Mouse (Mus musculus) lung, embryonic 16.5 days (tissue): ENCODE measurements around the gene Kcnip4. TPM values are rescaled to one million over a fixed set of nuclear protein-coding genes. Genes with fewer than 3 reads are reported as not detected.

Source experiments
- ATAC-seq: fragments of 200-750 bp; cut with Nextera tagmentation; 2 replicates; pipeline ENCODE4 v1.8.0; 2017; ENCODE audit warnings: low read depth, mild to moderate bottlenecking, moderate library complexity
- H3K27ac ChIP-seq: fragments of 300-500 bp; sonication (generic); 2 replicates; pipeline ENCODE4 v1.5.1; 2014; ENCODE audit warnings: mild to moderate bottlenecking, control low read depth, low read length
- H3K27me3 ChIP-seq: fragments of 300-500 bp; sonication (generic); 2 replicates; pipeline ENCODE4 v1.6.1; 2014; ENCODE audit warnings: low read depth, low read length, mixed read lengths; ENCODE audit not compliant: control insufficient read depth, insufficient read depth
- H3K36me3 ChIP-seq: fragments of 300-500 bp; sonication (generic); 2 replicates; pipeline ENCODE4 v1.6.1; 2014; ENCODE audit warnings: low read length; ENCODE audit not compliant: control insufficient read depth, insufficient read depth
- H3K4me1 ChIP-seq: fragments of 300-500 bp; sonication (generic); replicated peaks from 2 replicates; pipeline ENCODE4 v1.6.1; 2014; ENCODE audit warnings: low read length, mixed read lengths; ENCODE audit not compliant: control insufficient read depth, insufficient read depth
- H3K4me2 ChIP-seq: fragments of 300-500 bp; sonication (generic); 2 replicates; pipeline ENCODE4 v1.6.1; 2014; ENCODE audit warnings: low read depth, low read length, control low read depth
- H3K4me3 ChIP-seq: fragments of 300-500 bp; sonication (generic); 2 replicates; pipeline ENCODE4 v1.5.1; 2014; ENCODE audit warnings: mild to moderate bottlenecking, low read length, control low read depth
- H3K9ac ChIP-seq: fragments of 300-500 bp; sonication (generic); 2 replicates; pipeline ENCODE4 v1.6.1; 2014; ENCODE audit warnings: low read length, control low read depth
- H3K9me3 ChIP-seq: fragments of 300-500 bp; sonication (generic); 2 replicates; pipeline ENCODE4 v1.6.1; 2016; ENCODE audit warnings: low read length; ENCODE audit not compliant: control insufficient read depth
- WGBS: fragments of 180-500 bp; shearing (Covaris S2); extraction: QIAGEN DNeasy Blood & Tissue Kit; methylation state at CpG from one replicate; pipeline ENCODE4 v1.1.7; 2014; 5-methylcytosine and 5-hydroxymethylcytosine counted together
- polyA plus RNA-seq: library from polyadenylated mRNA; unstranded; fragments of >200 nt; fragmentation: Nextera tagmentation; extraction: Ambion mirVana; gene quantifications from 2 replicates; pipeline ENCODE4 v1.2.1, GENCODE M21; 2015

The Kcnip4 gene
- polyA plus RNA-seq, 1 experiment from 2014 or later, result 1.1 TPM

DNA sequence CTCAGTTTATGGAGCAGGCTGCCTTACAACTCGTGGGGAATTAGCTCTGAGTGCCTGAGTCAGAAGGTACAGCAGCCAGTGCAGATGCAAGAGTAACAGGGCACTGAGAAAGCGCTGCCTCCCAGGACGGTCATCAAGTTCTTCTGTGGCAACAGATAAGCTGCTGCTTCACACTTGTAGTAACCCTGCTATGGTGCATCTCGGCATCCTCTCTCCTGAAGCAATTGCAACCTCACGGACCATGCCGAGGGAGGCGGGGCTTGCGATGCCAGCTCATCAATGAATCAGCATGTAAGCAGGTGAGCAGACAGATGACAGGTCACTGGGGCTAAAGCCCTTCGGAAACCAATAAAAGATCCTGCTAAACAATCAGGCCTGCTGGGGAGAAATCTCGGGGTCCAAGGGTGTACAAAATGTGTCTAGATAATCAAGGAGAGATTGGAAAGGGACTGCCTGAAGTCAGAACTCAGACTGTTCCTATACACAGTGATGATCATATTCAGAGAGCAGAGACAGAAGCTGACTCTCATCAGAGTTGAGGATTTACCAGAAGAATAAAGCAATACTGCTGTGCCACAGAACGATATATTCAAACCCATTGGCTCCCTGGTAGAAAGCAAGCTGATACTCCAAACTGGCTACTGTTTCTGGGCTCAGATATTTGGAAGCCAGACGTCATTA is 239.1 kb downstream of the Kcnip4 start:
- no peak for ATAC-seq
- Histone ChIP-seq H3K4me3 (0 out of 2 replicates have a peak overlapping the region, but pooled peaks have one; percentile 16), H3K4me1 (peaks cover 4% of the 10 kb centered on the region; the same call in 1 of the 2 replicates), H3K36me3 (no peaks in the 10 kb centered on the region), H3K9ac (no peak overlapping the region), H3K27ac (no peak overlapping the region), H3K4me2 (peak overlapping the region; percentile 41), H3K27me3 (no peaks in the 10 kb centered on the region), H3K9me3 (no peaks in the 10 kb centered on the region)
- WGBS, result 21% methylated on average over 12 of the region's 12 CpGs

DNA sequence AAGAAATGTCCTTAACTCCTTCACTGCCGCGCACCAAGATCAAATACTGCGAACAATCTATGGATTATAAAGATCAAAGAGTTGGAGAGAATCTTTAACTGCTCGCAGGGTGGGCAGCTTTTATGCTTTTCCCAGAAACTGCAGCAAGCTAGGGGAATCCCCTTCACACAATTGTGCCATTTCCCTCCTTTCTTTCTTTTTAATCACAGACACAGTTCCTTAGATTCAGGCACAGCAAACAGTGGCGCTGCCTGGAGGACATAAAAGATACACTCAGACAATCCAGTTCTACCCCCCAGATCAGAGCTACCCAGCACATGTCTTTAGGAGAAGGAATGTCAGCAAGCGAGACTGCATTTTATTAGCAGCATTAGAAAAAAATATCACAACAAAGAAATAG is 239.9 kb downstream of the Kcnip4 start:
- peak overlapping the region; percentile 11; the same call in 1 of the 2 replicates for H3K9ac ChIP-seq

DNA sequence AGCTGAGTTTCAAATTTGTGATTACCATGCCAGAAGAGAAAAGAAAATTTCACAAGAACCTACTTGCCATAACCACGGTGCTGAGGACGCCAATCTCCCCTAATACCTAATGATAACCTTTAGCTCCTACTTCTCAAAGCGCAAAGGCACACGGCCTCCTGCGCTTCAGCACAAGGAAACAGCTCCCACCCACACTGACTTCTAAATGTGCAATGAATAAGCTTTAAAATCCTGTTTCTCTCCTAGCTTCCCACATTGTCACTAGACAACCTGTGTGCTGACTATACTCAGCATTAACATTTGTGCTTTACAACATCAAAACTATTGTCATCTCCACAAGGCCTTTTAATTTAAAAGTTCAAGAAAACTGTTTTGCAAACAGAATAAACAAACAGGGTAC is 241.3 kb downstream of the Kcnip4 start:
- Histone ChIP-seq H3K36me3 (no peaks in the 10 kb centered on the region), H3K27me3 (no peaks in the 10 kb centered on the region), H3K4me2 (no peak overlapping the region), H3K4me3 (no peak overlapping the region), H3K9ac (no peak overlapping the region), H3K9me3 (no peaks in the 10 kb centered on the region), H3K27ac (no peak overlapping the region), H3K4me1 (peaks cover 4% of the 10 kb centered on the region; the same call in 1 of the 2 replicates)
- no peak for ATAC-seq
- WGBS, result 44% methylated on average over 5 of the region's 5 CpGs

More for the DNA sequence above, 239.9 kb downstream of the Kcnip4 start:
- no peak for ATAC-seq
- Histone ChIP-seq H3K27me3 (no peaks in the 10 kb centered on the region), H3K9me3 (no peaks in the 10 kb centered on the region), H3K4me2 (peak overlapping the region; percentile 41), H3K27ac (no peak overlapping the region), H3K4me3 (peak overlapping the region; percentile 22), H3K4me1 (peaks cover 4% of the 10 kb centered on the region; the same call in 1 of the 2 replicates), H3K36me3 (no peaks in the 10 kb centered on the region)
- WGBS, result 32% methylated on average over 6 of the region's 6 CpGs

DNA sequence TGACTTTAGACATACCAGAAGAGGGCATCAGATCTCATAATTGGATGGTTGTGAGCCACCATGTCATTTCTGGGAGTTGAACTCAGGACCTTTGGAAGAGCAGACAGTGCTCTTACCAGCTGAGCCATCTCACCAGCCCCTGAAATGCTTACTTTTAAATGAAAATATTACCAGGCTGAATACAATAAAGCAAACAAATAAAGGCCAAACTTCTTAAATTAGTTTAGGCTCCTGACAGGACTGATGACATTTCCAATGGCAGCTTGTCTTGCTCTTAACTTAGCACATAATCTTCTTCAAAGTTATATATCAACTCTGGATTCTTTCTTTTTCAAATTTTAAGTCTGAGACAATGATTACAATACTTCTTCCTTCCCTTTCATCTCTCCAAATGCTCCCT is 252.8 kb downstream of the Kcnip4 start:
- no peak overlapping the region for H3K4me2 ChIP-seq
- no peaks in the 10 kb centered on the region for H3K9me3 ChIP-seq
- H3K27me3 ChIP-seq, result no peaks in the 10 kb centered on the region
- no peaks in the 10 kb centered on the region for H3K4me1 ChIP-seq
- no peak overlapping the region for H3K27ac ChIP-seq
- peak; percentile 49; the same call in 1 of the 2 replicates for ATAC-seq
- no peaks in the 10 kb centered on the region for H3K36me3 ChIP-seq
- no peak overlapping the region for H3K4me3 ChIP-seq
- no peak overlapping the region for H3K9ac ChIP-seq

DNA sequence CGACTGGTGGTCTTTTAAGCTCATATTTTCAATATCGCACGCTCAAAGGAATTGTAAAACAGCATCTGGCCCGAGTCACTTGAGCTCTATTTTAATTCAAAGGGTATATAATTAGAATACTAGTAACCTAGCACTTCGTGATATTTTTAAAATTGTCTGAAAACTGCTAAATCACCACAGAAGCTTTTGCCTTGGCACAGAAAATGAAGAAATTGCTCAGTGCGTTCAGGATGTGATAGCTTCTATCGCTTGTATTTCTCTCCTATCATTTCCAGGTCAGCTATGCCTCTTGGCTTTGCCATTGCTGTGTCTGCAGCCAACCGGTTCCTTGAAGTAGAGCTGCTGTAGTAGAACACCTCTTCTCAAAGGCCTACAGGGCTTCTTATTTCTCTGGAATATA is 255.9 kb downstream of the Kcnip4 start:
- ATAC-seq, result no peak
- Histone ChIP-seq H3K4me3 (no peak overlapping the region), H3K9me3 (no peaks in the 10 kb centered on the region), H3K36me3 (no peaks in the 10 kb centered on the region), H3K27me3 (no peaks in the 10 kb centered on the region), H3K27ac (no peak overlapping the region), H3K4me2 (no peak overlapping the region), H3K9ac (no peak overlapping the region), H3K4me1 (no peaks in the 10 kb centered on the region)
- WGBS, result 86% methylated on average over 8 of the region's 8 CpGs

DNA sequence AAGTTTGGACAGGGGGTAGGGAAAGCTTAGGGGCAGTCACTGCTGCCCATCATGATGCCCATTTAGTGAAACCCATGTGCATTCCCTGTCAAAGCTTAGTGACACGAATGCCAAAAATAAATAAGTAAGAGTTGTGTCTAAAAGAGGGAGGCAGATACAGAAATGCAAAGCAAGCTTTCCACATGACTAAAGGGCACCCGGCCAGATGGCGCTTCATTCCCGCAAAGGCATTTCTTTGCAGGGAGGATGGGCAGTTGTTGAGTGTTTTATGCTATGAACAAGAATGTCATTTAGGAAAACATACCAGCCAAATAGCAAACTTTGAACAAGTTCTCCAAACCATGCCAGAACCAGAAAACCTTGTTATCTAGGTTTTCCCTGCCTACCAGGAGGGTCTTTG is 265.4 kb downstream of the Kcnip4 start:
- 82% methylated on average over 4 of the region's 4 CpGs for WGBS
- H3K27ac ChIP-seq, result no peak overlapping the region
- no peaks in the 10 kb centered on the region for H3K36me3 ChIP-seq
- no peak overlapping the region for H3K4me2 ChIP-seq
- no peaks in the 10 kb centered on the region for H3K4me1 ChIP-seq
- H3K27me3 ChIP-seq, result no peaks in the 10 kb centered on the region
- H3K9ac ChIP-seq, result no peak overlapping the region
- no peak overlapping the region for H3K4me3 ChIP-seq
- H3K9me3 ChIP-seq, result no peaks in the 10 kb centered on the region
- ATAC-seq, result no peak

DNA sequence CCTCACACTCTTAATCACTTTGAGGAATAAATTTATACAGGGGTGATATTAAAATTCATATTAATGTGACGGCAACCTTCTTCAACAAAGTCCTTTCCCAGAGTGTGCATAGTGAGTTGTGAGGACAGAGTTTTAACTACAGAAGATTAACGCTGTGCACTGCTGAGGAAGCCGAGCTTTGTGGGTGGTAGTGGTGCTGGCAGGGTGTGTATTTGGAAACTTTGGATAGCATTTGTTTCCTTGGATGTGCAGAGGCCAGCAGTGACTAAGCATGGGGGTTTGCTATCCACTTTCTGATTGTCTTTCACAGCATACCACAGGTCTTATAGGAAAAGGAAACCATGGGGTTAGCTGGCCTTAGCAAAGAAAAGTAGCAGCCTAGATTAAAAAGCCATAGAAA is 267.9 kb downstream of the Kcnip4 start:
- Histone ChIP-seq H3K27ac (no peak overlapping the region), H3K36me3 (no peaks in the 10 kb centered on the region), H3K27me3 (no peaks in the 10 kb centered on the region), H3K4me1 (no peaks in the 10 kb centered on the region), H3K9ac (no peak overlapping the region), H3K9me3 (no peaks in the 10 kb centered on the region), H3K4me2 (no peak overlapping the region), H3K4me3 (no peak overlapping the region)
- ATAC-seq, result no peak
- 72% methylated on average over 3 of the region's 3 CpGs for WGBS

DNA sequence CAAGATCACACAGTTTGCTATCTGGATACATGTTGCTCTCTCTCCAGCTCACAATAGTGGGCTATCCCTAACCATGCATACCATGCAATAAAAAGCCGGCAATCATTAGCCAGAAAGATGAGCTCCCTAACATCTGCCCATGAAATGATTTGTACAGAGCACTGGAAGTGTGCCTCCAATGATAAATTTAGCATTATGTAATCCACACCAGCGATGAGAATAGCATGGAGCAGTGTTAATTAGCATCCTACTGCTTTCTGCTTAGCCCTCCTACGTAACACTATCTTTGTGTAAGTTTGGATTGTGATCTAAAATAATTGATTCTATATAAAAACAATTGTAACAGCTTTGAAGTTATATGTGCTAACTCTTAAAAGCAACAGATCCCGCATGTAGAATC is 268.7 kb downstream of the Kcnip4 start:
- Histone ChIP-seq H3K4me1 (no peaks in the 10 kb centered on the region), H3K27me3 (no peaks in the 10 kb centered on the region), H3K27ac (no peak overlapping the region), H3K9ac (no peak overlapping the region), H3K36me3 (no peaks in the 10 kb centered on the region), H3K4me2 (no peak overlapping the region), H3K4me3 (no peak overlapping the region), H3K9me3 (no peaks in the 10 kb centered on the region)
- no peak for ATAC-seq
- 70% methylated on average over 4 of the region's 4 CpGs for WGBS

DNA sequence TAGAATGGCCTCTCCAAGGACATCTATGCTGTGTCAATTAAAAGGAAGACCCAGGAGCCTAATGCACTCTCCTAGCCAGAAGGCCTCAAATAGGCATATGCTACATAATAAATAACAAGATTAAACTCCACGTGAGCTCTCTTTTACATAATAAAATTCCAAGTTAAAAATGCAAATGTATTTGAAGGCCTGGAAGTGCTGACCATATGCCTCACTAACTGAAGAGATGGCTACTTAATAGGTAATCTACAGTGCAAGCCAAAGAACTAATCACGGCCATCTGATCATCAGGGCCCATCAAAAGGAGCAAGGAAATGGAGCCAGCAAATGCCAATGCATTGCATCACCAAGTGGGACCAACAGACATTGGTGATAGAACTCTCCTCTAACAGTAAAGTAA is 277.6 kb downstream of the Kcnip4 start:
- WGBS, result 78% methylated on average over 2 of the region's 2 CpGs
- no peak for ATAC-seq

More for the DNA sequence above, 277.6 kb downstream of the Kcnip4 start:
- no peak overlapping the region for H3K9ac ChIP-seq
- H3K27ac ChIP-seq, result no peak overlapping the region
- H3K36me3 ChIP-seq, result no peaks in the 10 kb centered on the region
- H3K4me2 ChIP-seq, result no peak overlapping the region
- H3K4me1 ChIP-seq, result no peaks in the 10 kb centered on the region
- H3K9me3 ChIP-seq, result no peaks in the 10 kb centered on the region
- no peak overlapping the region for H3K4me3 ChIP-seq
- no peaks in the 10 kb centered on the region for H3K27me3 ChIP-seq
